Mouse (Mus musculus): ENCODE data around the gene Tmx2. TPM values are rescaled to one million over a fixed set of nuclear protein-coding genes. Genes with fewer than 3 reads are reported as not detected.
"Not testable (repeated sequence)": the region's sequence is repeated elsewhere in the genome, so short reads cannot be mapped to it uniquely, and the experiment has no call there.

Gene Tmx2
- polyA plus RNA-seq, 1 experiment from 2014 or later: 50.9 TPM

DNA sequence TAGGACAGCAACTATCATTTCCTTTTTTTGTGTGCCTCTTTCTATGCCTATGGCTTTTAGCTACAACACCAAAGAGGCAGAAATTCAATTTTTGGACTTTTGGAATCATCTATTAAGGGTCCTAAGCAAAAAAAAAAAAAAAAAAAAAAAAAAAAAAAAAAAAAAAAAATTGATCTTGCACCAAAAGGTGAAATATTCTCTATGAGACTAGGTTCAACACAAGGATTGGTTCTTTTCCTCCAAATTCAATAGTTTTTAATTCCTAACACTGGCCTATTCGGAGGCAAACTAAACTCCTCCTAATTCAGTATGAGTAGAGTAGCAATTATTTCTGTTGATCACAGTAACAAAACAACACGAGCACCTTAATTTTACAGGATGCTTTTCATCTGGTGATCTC lies 33.0 kb upstream of the Tmx2 start:
- 89% methylated on average over 2 of the region's 2 CpGs for WGBS (ENCODE audit: missing documents)
- H3K27ac ChIP-seq: no peak overlapping the region
- no peak overlapping the region for H3K4me3 ChIP-seq (ENCODE audit: inconsistent target)
- peaks cover 13% of the 10 kb centered on the region; the same call in 1 of the 2 replicates for H3K36me3 ChIP-seq (ENCODE audit: inconsistent target)
- H3K79me2 ChIP-seq (ENCODE audit: inconsistent target): peaks cover 75% of the 10 kb centered on the region

DNA sequence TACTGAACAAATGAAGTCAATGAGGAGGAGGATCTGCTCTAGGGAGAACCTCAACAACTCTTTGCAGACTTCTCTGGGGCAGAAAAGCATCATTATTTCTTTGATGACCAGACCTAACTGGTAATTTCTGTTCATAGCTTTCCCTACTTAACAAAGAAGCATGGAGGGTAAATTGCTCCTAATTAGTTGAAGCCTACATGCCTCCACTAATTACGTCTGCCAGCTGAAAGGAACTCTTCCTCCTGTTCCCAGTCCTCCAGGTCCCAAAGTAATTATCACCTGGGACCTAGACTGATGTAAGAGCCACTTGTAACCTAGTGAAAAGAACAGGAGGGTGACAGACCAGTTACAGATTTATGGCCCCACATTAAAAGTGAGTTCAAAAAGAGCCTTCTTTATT lies 28.6 kb upstream of the Tmx2 start:
- no peak overlapping the region for H3K4me3 ChIP-seq (ENCODE audit: inconsistent target)
- 100% methylated on average over 1 of the region's 1 CpGs for WGBS (ENCODE audit: missing documents)
- H3K27ac ChIP-seq: no peak overlapping the region
- H3K79me2 ChIP-seq (ENCODE audit: inconsistent target): peaks cover 89% of the 10 kb centered on the region
- peaks cover 13% of the 10 kb centered on the region; the same call in 1 of the 2 replicates for H3K36me3 ChIP-seq (ENCODE audit: inconsistent target)

DNA sequence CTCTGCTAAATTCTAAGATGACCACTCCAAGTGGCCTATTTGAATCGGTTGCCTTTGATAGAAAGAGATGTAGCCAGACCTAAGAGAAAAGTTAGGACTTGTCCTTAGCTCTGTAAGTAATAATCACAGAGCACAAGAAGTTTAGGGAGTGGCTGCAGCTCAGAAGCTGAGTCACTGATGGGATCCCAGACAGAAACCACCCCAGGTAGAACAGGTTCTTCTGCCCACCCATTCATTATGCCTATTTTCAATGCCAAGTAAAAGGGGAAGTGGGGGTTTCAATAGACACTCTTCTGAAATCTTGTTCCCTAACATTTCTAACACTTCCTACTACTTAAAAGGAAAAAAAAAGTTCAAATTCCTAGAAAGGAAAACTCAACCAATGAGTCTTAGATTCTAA lies 26.4 kb upstream of the Tmx2 start:
- Histone ChIP-seq H3K79me2 (ENCODE audit: inconsistent target) (peaks cover 71% of the 10 kb centered on the region), H3K4me3 (ENCODE audit: inconsistent target) (no peak overlapping the region), H3K36me3 (ENCODE audit: inconsistent target) (peaks cover 10% of the 10 kb centered on the region; the same call in 1 of the 2 replicates), H3K27ac (no peak overlapping the region)
- WGBS (ENCODE audit: missing documents): 100% methylated on average over 1 of the region's 1 CpGs

DNA sequence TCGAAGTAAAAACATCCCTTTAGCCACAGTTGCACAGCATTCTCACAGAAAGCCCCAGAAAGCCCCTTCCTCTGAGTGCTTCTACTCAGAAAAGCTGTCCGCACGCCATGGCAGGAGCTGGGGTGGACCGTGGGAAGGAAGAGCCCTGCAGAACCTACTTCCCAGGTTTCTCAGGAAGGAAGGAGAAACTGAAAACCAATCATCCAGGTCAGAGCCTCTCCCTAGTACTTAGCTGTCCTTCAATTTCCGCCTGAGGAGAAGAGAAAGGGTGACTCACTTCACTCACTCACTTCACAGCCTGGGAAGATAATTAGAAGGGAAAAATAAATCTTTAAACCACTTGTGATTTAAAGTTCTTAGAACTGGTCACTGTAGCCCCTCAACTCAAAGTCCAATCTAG lies 25.4 kb upstream of the Tmx2 start:
- H3K36me3 ChIP-seq (ENCODE audit: inconsistent target): peaks cover 10% of the 10 kb centered on the region; the same call in 1 of the 2 replicates
- no peak overlapping the region for H3K27ac ChIP-seq
- H3K79me2 ChIP-seq (ENCODE audit: inconsistent target): peaks cover 61% of the 10 kb centered on the region
- 90% methylated on average over 5 of the region's 5 CpGs for WGBS (ENCODE audit: missing documents)
- H3K4me3 ChIP-seq (ENCODE audit: inconsistent target): no peak overlapping the region

DNA sequence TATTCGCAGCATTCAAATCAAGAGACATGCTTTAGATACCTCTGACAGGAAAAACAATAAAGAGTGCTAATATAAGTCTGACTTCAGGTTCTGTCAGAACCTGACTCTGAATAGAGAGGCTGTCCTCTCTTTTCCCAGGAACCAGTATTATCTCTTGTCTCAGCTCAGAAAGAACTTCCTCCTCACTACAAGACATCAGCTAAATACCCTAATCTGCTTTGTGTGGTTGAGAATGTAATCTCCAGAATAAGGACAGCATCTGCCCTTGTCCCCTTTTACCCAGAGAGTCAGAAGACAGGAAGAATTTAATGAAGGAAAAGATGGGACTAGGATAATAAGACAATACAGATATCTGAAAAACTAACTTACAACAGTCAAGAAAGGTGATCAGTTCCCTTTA lies 24.6 kb upstream of the Tmx2 start:
- H3K27ac ChIP-seq: no peak overlapping the region
- H3K36me3 ChIP-seq (ENCODE audit: inconsistent target): peaks cover 10% of the 10 kb centered on the region; the same call in 1 of the 2 replicates
- H3K4me3 ChIP-seq (ENCODE audit: inconsistent target): no peak overlapping the region
- H3K79me2 ChIP-seq (ENCODE audit: inconsistent target): peaks cover 53% of the 10 kb centered on the region
- WGBS (ENCODE audit: missing documents): 92% methylated on average over 1 of the region's 1 CpGs

DNA sequence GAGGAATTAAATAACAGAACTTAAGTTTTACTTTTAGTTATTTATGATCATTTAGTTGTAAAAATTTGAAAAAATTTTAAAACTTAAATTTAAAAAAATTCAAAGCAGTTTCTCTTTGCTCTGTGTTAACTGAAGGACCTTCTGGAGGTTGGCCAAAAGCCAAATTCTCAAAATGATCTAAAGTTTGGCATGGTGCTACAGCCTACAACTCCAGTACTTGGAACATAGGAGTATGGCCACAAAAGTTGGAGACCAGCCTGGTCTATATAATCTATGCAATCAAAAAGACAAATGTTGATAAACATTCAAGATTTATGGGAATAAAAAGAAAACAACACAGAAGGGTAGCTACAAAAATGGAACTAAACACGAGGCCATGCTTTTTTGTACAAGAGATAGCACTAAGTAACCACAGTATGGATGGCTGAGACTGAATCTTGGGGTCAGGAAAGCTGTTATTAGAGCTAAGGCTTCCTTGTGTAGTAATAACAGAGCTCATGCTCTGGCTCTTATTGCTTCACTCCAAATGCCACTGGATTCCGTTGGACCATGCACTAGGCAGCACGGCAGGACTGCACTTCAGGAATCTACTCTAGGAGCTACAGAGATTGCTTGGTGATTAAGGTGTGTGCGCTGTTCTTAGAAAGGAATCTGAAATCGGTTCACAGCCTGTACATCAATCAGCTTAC lies 16.2 kb upstream of the Tmx2 start:
- WGBS (ENCODE audit: missing documents): 97% methylated on average over 5 of the region's 5 CpGs

DNA sequence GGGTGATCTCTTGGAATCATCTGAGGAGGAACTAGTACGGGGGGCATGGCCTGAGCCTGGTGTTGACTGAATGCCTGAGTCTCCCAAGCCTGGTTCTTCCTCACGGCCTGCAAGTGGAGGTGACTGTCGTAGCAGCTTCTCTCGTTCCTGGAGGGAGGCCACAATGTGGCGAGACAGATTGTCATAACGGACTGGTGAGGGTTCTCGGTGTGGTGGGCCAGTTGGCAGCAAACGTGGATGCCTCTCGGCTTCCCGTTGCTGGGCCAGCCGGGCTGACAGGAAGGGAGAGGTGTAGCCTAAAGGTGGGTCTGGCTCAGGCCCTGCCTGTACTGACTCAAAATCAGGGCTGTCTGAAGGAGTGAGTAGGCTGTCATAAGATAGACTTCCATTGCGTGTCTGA lies 11.1 kb upstream of the Tmx2 start:
- Histone ChIP-seq H3K27ac (no peak overlapping the region), H3K79me2 (ENCODE audit: inconsistent target) (no peaks in the 10 kb centered on the region), H3K36me3 (ENCODE audit: inconsistent target) (peaks cover 77% of the 10 kb centered on the region), H3K4me3 (ENCODE audit: inconsistent target) (no peak overlapping the region)
- WGBS (ENCODE audit: missing documents): 97% methylated on average over 12 of the region's 12 CpGs

More for the DNA sequence above, 16.2 kb upstream of the Tmx2 start:
- H3K36me3 ChIP-seq (ENCODE audit: inconsistent target): peaks cover 55% of the 10 kb centered on the region
- no peak overlapping the region for H3K27ac ChIP-seq
- no peaks in the 10 kb centered on the region; the same call in 1 of the 2 replicates for H3K79me2 ChIP-seq (ENCODE audit: inconsistent target)
- no peak overlapping the region for H3K4me3 ChIP-seq (ENCODE audit: inconsistent target)

DNA sequence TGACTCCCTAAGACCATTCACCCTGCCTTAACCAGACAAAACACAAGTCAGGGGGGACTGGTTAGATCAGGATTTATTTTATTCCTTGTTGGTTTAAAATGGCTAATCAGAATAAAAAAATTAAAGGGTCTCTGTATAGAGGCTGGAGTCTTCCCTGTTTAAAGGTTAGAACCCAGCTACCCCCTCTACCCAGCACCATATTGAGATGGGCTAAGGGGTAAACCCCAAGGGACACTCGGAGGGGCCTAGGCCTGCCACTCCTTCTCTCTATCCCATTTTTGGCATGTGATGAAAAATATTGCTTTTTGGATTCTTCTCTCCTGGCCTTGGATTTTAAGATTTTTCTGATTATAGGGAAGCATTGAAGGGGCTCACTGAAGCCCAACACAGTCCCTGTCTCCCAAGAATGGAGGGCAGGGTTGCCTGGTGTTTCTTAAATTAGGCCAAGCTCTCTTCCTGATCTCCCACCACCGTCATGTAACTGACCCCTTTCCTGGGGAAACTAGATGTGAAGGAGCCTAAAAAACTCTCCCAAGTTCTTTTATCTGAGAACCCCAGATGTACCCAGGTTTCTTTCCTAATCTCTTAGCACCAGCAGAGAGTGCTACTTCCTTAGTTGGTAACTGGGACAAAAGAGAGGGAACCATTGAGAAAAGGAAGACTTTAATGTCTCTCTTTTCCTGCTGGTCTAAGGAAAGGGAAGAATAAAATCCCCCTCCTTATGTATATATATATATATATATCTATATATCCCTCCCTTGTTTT lies 9.3 kb upstream of the Tmx2 start:
- Histone ChIP-seq H3K79me2 (ENCODE audit: inconsistent target) (no peaks in the 10 kb centered on the region), H3K4me3 (ENCODE audit: inconsistent target) (no peak overlapping the region), H3K36me3 (ENCODE audit: inconsistent target) (peaks cover 67% of the 10 kb centered on the region), H3K27ac (no peak overlapping the region)
- WGBS (ENCODE audit: missing documents): 78% methylated on average over 2 of the region's 2 CpGs

DNA sequence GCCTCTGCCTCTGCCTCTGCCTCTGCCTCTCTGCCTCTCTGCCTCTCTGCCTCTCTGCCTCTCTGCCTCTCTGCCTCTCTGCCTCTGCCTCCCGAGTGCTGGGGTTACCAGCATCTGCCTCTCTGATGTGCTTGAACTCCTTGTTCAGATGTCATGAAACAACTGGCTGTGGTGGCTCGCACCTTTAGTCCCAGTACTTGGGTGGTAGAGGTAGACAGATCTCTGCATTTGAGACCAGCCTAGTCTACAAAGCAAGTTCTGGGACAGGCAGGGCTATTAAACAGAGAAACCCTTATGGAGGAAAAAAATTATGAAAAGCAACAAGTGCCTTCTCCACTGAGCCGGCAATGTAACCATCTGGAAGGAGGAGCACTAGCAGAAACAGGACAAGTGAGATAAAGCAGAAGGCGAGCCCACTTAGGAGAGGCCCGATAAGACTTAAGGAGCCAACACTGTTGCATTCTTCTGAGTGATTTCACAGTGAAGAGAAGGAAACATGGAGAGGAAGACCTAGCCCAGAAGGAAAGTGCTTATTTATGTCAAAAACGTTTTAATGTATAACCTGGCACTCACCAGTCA lies 3.8 kb upstream of the Tmx2 start:
- 88% methylated on average over 6 of the region's 6 CpGs for whole genome bisulfite sequencing (ENCODE audit: missing documents)
- Histone ChIP-seq H3K79me2 (ENCODE audit: inconsistent target) (peaks cover 36% of the 10 kb centered on the region), H3K36me3 (ENCODE audit: inconsistent target) (peaks cover 24% of the 10 kb centered on the region; the same call in 1 of the 2 replicates), H3K4me3 (ENCODE audit: inconsistent target) (no peak overlapping the region), H3K27ac (no peak overlapping the region)

DNA sequence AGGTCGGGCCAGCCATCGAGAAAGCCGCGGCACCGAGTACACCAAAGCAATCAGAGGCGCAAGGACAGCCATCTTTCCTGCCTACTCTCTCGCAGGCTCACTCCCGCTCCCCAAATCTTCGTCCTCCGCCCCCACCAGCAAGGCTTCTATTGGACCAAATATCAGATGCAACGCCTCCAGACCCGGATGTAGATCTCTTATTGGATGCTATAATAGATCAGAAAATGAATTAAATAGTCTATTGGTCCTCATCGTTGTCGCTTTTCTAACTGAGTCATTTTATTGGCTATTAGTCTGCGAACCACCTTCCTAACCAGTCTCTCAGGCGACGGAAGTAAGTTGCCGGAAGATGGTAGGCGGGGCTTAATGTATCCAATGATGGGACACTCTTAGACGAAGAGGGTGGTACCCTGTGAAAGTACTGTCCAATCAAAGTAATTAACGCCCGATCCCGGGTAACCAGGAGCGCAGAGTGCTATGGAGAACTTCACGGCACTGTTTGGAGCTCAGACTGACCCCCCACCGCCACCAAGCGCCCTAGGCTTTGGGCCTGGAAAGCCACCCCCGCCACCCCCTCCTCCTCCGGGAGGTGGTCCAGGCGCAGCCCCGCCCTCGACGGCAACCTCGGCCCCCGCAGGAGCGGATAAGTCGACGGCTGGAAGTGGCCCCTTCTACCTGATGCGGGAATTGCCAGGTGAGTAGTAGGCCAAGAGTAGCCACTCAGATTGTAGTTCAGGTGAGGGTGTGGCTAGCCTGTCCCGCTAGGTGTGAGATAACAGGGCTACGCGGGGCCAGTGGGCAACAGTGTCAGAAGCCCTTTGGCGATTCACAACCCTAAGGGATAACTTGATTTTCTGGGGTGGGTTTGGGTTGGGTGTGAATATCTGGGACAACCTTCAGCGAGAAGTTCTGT lies 716 bp downstream of the Tmx2 start, which contains the start of the genes Gm28635 and Med19:
TSS of gene Gm28635 (minus strand) at position 74 of the 913 bp plus-strand sequence.
TSS of gene Med19 (plus strand) at position 435 of the 913 bp plus-strand sequence.
- H3K27ac ChIP-seq: peak within 1 kb of the TSS; percentile 50
- peak within 1 kb of the TSS; percentile 88 for H3K4me3 ChIP-seq (ENCODE audit: inconsistent target)
- H3K36me3 ChIP-seq (ENCODE audit: inconsistent target): 0 out of 2 replicates have a peak, but pooled peaks cover 4% of the 10 kb centered on the region
- WGBS (ENCODE audit: missing documents): under 1% methylated on average over 42 of the region's 44 CpGs
- peaks cover 55% of the 10 kb centered on the region for H3K79me2 ChIP-seq (ENCODE audit: inconsistent target)

DNA sequence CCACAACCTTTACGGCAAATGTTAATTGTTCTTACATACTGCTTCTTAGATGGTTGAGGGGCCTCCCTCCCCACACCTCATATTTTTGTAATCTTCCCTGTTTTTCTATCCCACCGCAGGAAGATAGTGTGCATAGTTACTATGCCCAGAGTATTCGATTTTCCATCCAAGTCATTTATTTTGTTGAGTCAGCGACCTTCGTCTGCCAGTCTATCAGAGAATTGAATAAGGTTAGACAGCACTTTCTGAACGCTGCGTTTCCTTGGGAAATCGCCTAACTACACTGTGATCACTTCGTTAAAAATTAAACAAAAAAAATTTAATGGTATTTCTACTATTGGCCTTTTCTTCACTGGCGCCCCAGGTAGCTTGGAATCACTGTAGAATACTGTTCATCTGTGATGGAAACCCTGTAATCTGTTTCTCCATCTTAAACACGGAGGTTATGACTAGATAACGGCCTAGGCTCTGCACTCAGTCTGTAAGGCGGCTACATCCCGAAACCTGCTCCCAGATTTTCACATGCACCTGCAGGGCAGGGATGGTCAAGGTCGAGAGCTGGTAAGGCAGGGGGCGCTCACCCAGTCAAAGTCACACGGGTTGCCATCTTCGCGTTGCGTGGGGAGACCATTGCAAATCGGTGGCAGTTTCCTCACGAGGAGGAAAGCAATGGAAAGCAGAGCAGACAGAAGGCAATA lies 1.5 kb downstream of the Tmx2 start:
- H3K79me2 ChIP-seq (ENCODE audit: inconsistent target): peaks cover 55% of the 10 kb centered on the region
- WGBS (ENCODE audit: missing documents): 13% methylated on average over 17 of the region's 22 CpGs
- peak overlapping the region; percentile 50 for H3K27ac ChIP-seq
- H3K36me3 ChIP-seq (ENCODE audit: inconsistent target): 0 out of 2 replicates have a peak, but pooled peaks cover 12% of the 10 kb centered on the region
- H3K4me3 ChIP-seq (ENCODE audit: inconsistent target): peak overlapping the region; percentile 88

DNA sequence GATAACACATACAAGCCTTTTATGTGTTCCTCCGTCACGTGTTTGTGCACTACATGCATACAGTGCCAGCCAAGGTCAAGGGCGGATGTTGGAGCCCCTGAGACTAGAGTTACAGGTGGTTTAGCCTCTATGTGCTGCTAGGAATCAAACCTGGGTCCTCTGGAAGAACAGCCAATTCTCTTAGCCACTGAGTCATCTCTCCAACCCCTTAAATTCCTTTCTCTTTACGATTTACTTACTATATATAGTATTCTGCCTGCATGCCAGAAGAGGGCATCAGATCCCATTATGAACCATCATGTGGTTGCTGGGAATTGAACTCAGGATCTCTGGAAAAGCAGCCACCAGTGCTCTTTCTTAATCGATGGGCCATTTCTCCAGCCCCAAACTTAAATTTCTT lies 7.4 kb downstream of the Tmx2 start:
- 0 out of 2 replicates have a peak, but pooled peaks cover 13% of the 10 kb centered on the region for H3K36me3 ChIP-seq (ENCODE audit: inconsistent target)
- H3K27ac ChIP-seq: not testable (repeated sequence)
- WGBS (ENCODE audit: missing documents): no CpG with 5 or more reads among the region's 5 CpGs

DNA sequence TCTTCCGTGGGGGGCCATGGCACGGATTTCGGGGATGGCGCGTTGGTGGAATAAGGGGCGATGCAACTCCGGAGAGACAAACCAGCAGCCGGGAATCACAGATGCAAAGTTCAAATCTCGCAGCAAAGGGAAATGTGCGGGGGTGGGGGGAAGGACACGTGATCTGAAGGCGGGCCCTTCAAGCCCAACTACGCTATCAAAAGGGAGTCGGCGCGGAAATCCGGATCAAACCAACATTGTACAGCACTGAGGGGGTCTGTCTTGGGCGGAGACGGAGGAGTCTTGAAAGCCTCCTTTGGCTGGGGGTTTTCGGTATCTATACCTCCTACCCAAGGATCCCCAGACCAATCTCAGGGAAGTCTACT lies 8.4 kb downstream of the Tmx2 start, which contains the start of gene Selenoh:
TSS of gene Selenoh (minus strand) at position 202 of the 365 bp plus-strand sequence.
- H3K4me3 ChIP-seq (ENCODE audit: inconsistent target): peak within 1 kb of the TSS; percentile 96
- H3K27ac ChIP-seq: peak within 1 kb of the TSS; percentile 81
- 0 out of 2 replicates have a peak, but pooled peaks cover 13% of the 10 kb centered on the region for H3K36me3 ChIP-seq (ENCODE audit: inconsistent target)
- H3K79me2 ChIP-seq (ENCODE audit: inconsistent target): peaks cover 12% of the 10 kb centered on the region
- under 1% methylated on average over 20 of the region's 20 CpGs for WGBS (ENCODE audit: missing documents)

More for the DNA sequence above, 7.4 kb downstream of the Tmx2 start:
- H3K4me3 ChIP-seq (ENCODE audit: inconsistent target): not testable (repeated sequence)
- peaks cover 21% of the 10 kb centered on the region for H3K79me2 ChIP-seq (ENCODE audit: inconsistent target)
